Mouse (Mus musculus) right cerebral cortex, postnatal 10 days (tissue): ENCODE measurements at regions not wholly inside any gene's neighbourhood (a gene's known extent, or its start where the extent isn't known, plus 50 kb on each side); places are given as distances from the start of the nearest gene placed in this dataset.
"Not testable (repeated sequence)": the region's sequence is repeated elsewhere in the genome, so short reads cannot be mapped to it uniquely, and the experiment has no call there.

ENCODE experiments used
- DNase-seq, 2 experiments: peaks; one replicate each; pipeline ENCODE4 v3.0.0; 2021; ENCODE audit warnings: low spot score in 2 of 2

- peak; percentile 27 to 65 for DNase-seq
Observed at GRCm38 (mm10) chr16:80893761-80894160, 306.7 kb upstream of the Ncam2 start.

- no peak for DNase-seq
Observed at GRCm38 (mm10) chr16:80920711-80921279, 279.7 kb upstream of the Ncam2 start.

- DNase-seq = no peak
Observed at GRCm38 (mm10) chr16:80931017-80931416, 269.5 kb upstream of the Ncam2 start.

- no peak for DNase-seq
Observed at GRCm38 (mm10) chr16:80931477-80931876, 269.0 kb upstream of the Ncam2 start.

GRCm38 (mm10) chr16:80935741-80936140 lies 264.8 kb upstream of the Ncam2 start:
- no peak for DNase-seq

- no peak for DNase-seq
Observed at GRCm38 (mm10) chr16:80962141-80962540, 238.4 kb upstream of the Ncam2 start.

GRCm38 (mm10) chr16:80981573-80982105 lies 218.9 kb upstream of the Ncam2 start:
- no peak for DNase-seq

GRCm38 (mm10) chr16:80987816-80988215 lies 212.7 kb upstream of the Ncam2 start:
- DNase-seq = no peak

- DNase-seq = not testable (repeated sequence)
Observed at GRCm38 (mm10) chr16:81036831-81037230, 163.7 kb upstream of the Ncam2 start.

GRCm38 (mm10) chr16:81041262-81041661 lies 159.2 kb upstream of the Ncam2 start:
- no peak for DNase-seq

GRCm38 (mm10) chr16:81045686-81046085 lies 154.8 kb upstream of the Ncam2 start:
- no peak for DNase-seq

GRCm38 (mm10) chr16:81068330-81068729 lies 132.2 kb upstream of the Ncam2 start:
- no peak for DNase-seq
